Mouse (Mus musculus): ENCODE results near the gene H2-Ob. TPM values are rescaled to one million over a fixed set of nuclear protein-coding genes. Genes with fewer than 3 reads are reported as not detected.

H2-Ob gene
- polyA plus RNA-seq, 1 experiment, result not detected

- no peak for TF ChIP-seq CTCF (IDR thresholded peaks at IDR 0.05; ENCODE audit: control insufficient read depth, insufficient read depth, insufficient read length)
- no peak for TF ChIP-seq MYOG (IDR thresholded peaks at IDR 0.05; ENCODE audit: control insufficient read depth, extremely low read depth, insufficient read length)
- no peak for TF ChIP-seq CEBPB (IDR thresholded peaks at IDR 0.05; ENCODE audit: low read depth)
- no peak for TF ChIP-seq FOSL1 (IDR thresholded peaks at IDR 0.05; ENCODE audit: insufficient read depth, low read length, poor library complexity, severe bottlenecking)
- no peak for TF ChIP-seq MAX (IDR thresholded peaks at IDR 0.05)
- no peak for TF ChIP-seq MYOD1 (IDR thresholded peaks at IDR 0.05; ENCODE audit: control insufficient read depth, insufficient read length, low read depth)
- Histone ChIP-seq H3K4me3 (ENCODE audit: insufficient read depth, poor library complexity, severe bottlenecking) (no peak overlapping the region), H3K79me3 (ENCODE audit: low read depth) (no peaks in the 10 kb centered on the region), H3K79me2 (ENCODE audit: control insufficient read depth, insufficient read depth) (no peaks in the 10 kb centered on the region), H3ac (ENCODE audit: control insufficient read depth, insufficient read length, low read depth) (no peak overlapping the region), H3K36me3 (ENCODE audit: control insufficient read depth, insufficient read depth) (no peaks in the 10 kb centered on the region), H3K27me3 (ENCODE audit: control insufficient read depth, insufficient read depth, insufficient read length) (peaks cover 6% of the 10 kb centered on the region)
Observed at GRCm38 (mm10) chr17:34240916-34241315, 2.2 kb downstream of the H2-Ob start.

- no peaks in the 10 kb centered on the region for H3K79me3 ChIP-seq (ENCODE audit: low read depth)
- peaks cover 18% of the 10 kb centered on the region for H3K27me3 ChIP-seq (ENCODE audit: control insufficient read depth, insufficient read depth, insufficient read length)
- H3K79me2 ChIP-seq (ENCODE audit: control insufficient read depth, insufficient read depth), result no peaks in the 10 kb centered on the region
- no peak overlapping the region for H3ac ChIP-seq (ENCODE audit: control insufficient read depth, insufficient read length, low read depth)
- no peaks in the 10 kb centered on the region for H3K36me3 ChIP-seq (ENCODE audit: control insufficient read depth, insufficient read depth)
- TF ChIP-seq MYOG (IDR thresholded peaks at IDR 0.05; ENCODE audit: control insufficient read depth, extremely low read depth, insufficient read length) (no peak), FOSL1 (IDR thresholded peaks at IDR 0.05; ENCODE audit: insufficient read depth, low read length, poor library complexity, severe bottlenecking) (no peak), MYOD1 (IDR thresholded peaks at IDR 0.05; ENCODE audit: control insufficient read depth, insufficient read length, low read depth) (no peak), USF1 (IDR thresholded peaks at IDR 0.05; ENCODE audit: low read depth) (no peak), CEBPB (IDR thresholded peaks at IDR 0.05; ENCODE audit: low read depth) (no peak), CTCF (IDR thresholded peaks at IDR 0.05; ENCODE audit: control insufficient read depth, insufficient read depth, insufficient read length) (no peak), MAX (IDR thresholded peaks at IDR 0.05) (no peak)
- H3K4me3 ChIP-seq (ENCODE audit: insufficient read depth, poor library complexity, severe bottlenecking), result no peak overlapping the region
Observed at GRCm38 (mm10) chr17:34244656-34245055, 6.0 kb downstream of the H2-Ob start.

- no peak overlapping the region for H3ac ChIP-seq (ENCODE audit: control insufficient read depth, insufficient read length, low read depth)
- H3K79me2 ChIP-seq (ENCODE audit: control insufficient read depth, insufficient read depth), result no peaks in the 10 kb centered on the region
- H3K79me3 ChIP-seq (ENCODE audit: low read depth), result no peaks in the 10 kb centered on the region
- H3K27me3 ChIP-seq (ENCODE audit: control insufficient read depth, insufficient read depth, insufficient read length), result peaks cover 15% of the 10 kb centered on the region
- H3K36me3 ChIP-seq (ENCODE audit: control insufficient read depth, insufficient read depth), result no peaks in the 10 kb centered on the region
- TF ChIP-seq USF1 (IDR thresholded peaks at IDR 0.05; ENCODE audit: low read depth) (no peak), MYOG (IDR thresholded peaks at IDR 0.05; ENCODE audit: control insufficient read depth, extremely low read depth, insufficient read length) (no peak), MAX (IDR thresholded peaks at IDR 0.05) (no peak), CEBPB (IDR thresholded peaks at IDR 0.05; ENCODE audit: low read depth) (no peak)
- no peak overlapping the region for H3K4me3 ChIP-seq (ENCODE audit: insufficient read depth, poor library complexity, severe bottlenecking)
Observed at GRCm38 (mm10) chr17:34247047-34247446, 8.3 kb downstream of the H2-Ob start.

GRCm38 (mm10) chr17:34248764-34249163 is 10.1 kb downstream of the H2-Ob start:
- TF ChIP-seq MAX (IDR thresholded peaks at IDR 0.05) (no peak), MYOD1 (IDR thresholded peaks at IDR 0.05; ENCODE audit: control insufficient read depth, insufficient read length, low read depth) (no peak), CEBPB (IDR thresholded peaks at IDR 0.05; ENCODE audit: low read depth) (no peak), MYOG (IDR thresholded peaks at IDR 0.05; ENCODE audit: control insufficient read depth, extremely low read depth, insufficient read length) (no peak), USF1 (IDR thresholded peaks at IDR 0.05; ENCODE audit: low read depth) (no peak), FOSL1 (IDR thresholded peaks at IDR 0.05; ENCODE audit: insufficient read depth, low read length, poor library complexity, severe bottlenecking) (no peak), CTCF (IDR thresholded peaks at IDR 0.05; ENCODE audit: control insufficient read depth, insufficient read depth, insufficient read length) (no peak)
- H3ac ChIP-seq (ENCODE audit: control insufficient read depth, insufficient read length, low read depth), result no peak overlapping the region
- H3K79me3 ChIP-seq (ENCODE audit: low read depth), result no peaks in the 10 kb centered on the region

GRCm38 (mm10) chr17:34249361-34249760 is 10.7 kb downstream of the H2-Ob start:
- Histone ChIP-seq H3K79me3 (ENCODE audit: low read depth) (no peaks in the 10 kb centered on the region), H3K36me3 (ENCODE audit: control insufficient read depth, insufficient read depth) (no peaks in the 10 kb centered on the region), H3K79me2 (ENCODE audit: control insufficient read depth, insufficient read depth) (no peaks in the 10 kb centered on the region), H3K4me3 (ENCODE audit: insufficient read depth, poor library complexity, severe bottlenecking) (no peak overlapping the region), H3K27me3 (ENCODE audit: control insufficient read depth, insufficient read depth, insufficient read length) (peaks cover 15% of the 10 kb centered on the region), H3ac (ENCODE audit: control insufficient read depth, insufficient read length, low read depth) (no peak overlapping the region)
- TF ChIP-seq MAX (IDR thresholded peaks at IDR 0.05), result no peak
- no peak for TF ChIP-seq FOSL1 (IDR thresholded peaks at IDR 0.05; ENCODE audit: insufficient read depth, low read length, poor library complexity, severe bottlenecking)
- TF ChIP-seq USF1 (IDR thresholded peaks at IDR 0.05; ENCODE audit: low read depth), result no peak
- TF ChIP-seq CTCF (IDR thresholded peaks at IDR 0.05; ENCODE audit: control insufficient read depth, insufficient read depth, insufficient read length), result no peak
- TF ChIP-seq CEBPB (IDR thresholded peaks at IDR 0.05; ENCODE audit: low read depth), result no peak
- no peak for TF ChIP-seq MYOD1 (IDR thresholded peaks at IDR 0.05; ENCODE audit: control insufficient read depth, insufficient read length, low read depth)
- no peak for TF ChIP-seq MYOG (IDR thresholded peaks at IDR 0.05; ENCODE audit: control insufficient read depth, extremely low read depth, insufficient read length)

More at GRCm38 (mm10) chr17:34248764-34249163, 10.1 kb downstream of the H2-Ob start:
- no peak overlapping the region for H3K4me3 ChIP-seq (ENCODE audit: insufficient read depth, poor library complexity, severe bottlenecking)
- no peaks in the 10 kb centered on the region for H3K36me3 ChIP-seq (ENCODE audit: control insufficient read depth, insufficient read depth)
- H3K27me3 ChIP-seq (ENCODE audit: control insufficient read depth, insufficient read depth, insufficient read length), result peaks cover 15% of the 10 kb centered on the region
- no peaks in the 10 kb centered on the region for H3K79me2 ChIP-seq (ENCODE audit: control insufficient read depth, insufficient read depth)

GRCm38 (mm10) chr17:34249878-34250277 is 11.2 kb downstream of the H2-Ob start:
- Histone ChIP-seq H3K36me3 (ENCODE audit: control insufficient read depth, insufficient read depth) (no peaks in the 10 kb centered on the region), H3K4me3 (ENCODE audit: insufficient read depth, poor library complexity, severe bottlenecking) (no peak overlapping the region), H3K79me3 (ENCODE audit: low read depth) (no peaks in the 10 kb centered on the region), H3K27me3 (ENCODE audit: control insufficient read depth, insufficient read depth, insufficient read length) (peaks cover 15% of the 10 kb centered on the region), H3ac (ENCODE audit: control insufficient read depth, insufficient read length, low read depth) (no peak overlapping the region), H3K79me2 (ENCODE audit: control insufficient read depth, insufficient read depth) (no peaks in the 10 kb centered on the region)
- TF ChIP-seq MYOD1 (IDR thresholded peaks at IDR 0.05; ENCODE audit: control insufficient read depth, insufficient read length, low read depth), result no peak
- no peak for TF ChIP-seq CTCF (IDR thresholded peaks at IDR 0.05; ENCODE audit: control insufficient read depth, insufficient read depth, insufficient read length)
- TF ChIP-seq MYOG (IDR thresholded peaks at IDR 0.05; ENCODE audit: control insufficient read depth, extremely low read depth, insufficient read length), result no peak
- TF ChIP-seq FOSL1 (IDR thresholded peaks at IDR 0.05; ENCODE audit: insufficient read depth, low read length, poor library complexity, severe bottlenecking), result no peak
- TF ChIP-seq USF1 (IDR thresholded peaks at IDR 0.05; ENCODE audit: low read depth), result no peak
- TF ChIP-seq CEBPB (IDR thresholded peaks at IDR 0.05; ENCODE audit: low read depth), result no peak
- no peak for TF ChIP-seq MAX (IDR thresholded peaks at IDR 0.05)
